In genomic region chr11:70020731-70021263, GRCm38 (mm10) we compare ENCODE assay signal across 8 mouse cellular contexts. TPM values are rescaled to one million over a fixed set of nuclear protein-coding genes. Genes with fewer than 3 reads are reported as not detected.
A peak's percentile ranks its signal among the peaks of the same experiment; 100 is the strongest.
DNase-seq lines count a peak whose midpoint lies in the region; ATAC-seq lines count a peak whose summit lies in the region.

No protein-coding gene starts in this region.

- no peaks in the 10 kb centered on the region for H3K36me3 ChIP-seq in hindbrain, embryonic 11.5 days (ENCODE audit: control insufficient read depth, insufficient read depth, low read length)

- no peaks in the 10 kb centered on the region for H3K9me3 ChIP-seq in hindbrain, embryonic 11.5 days (ENCODE audit: control insufficient read depth, low read length)

- peak overlapping the region; percentile 51 for H3K4me3 ChIP-seq in hindbrain, embryonic 11.5 days (ENCODE audit: low read depth, low read length)

- DNase-seq in NIH3T3 (ENCODE audit: low read depth), result peak; percentile 90
- peak; percentile 90 for DNase-seq in cerebellum, adult 9-10 months
- DNase-seq in hindbrain, embryonic 11.5 days (ENCODE audit: low spot score), result peak; percentile 88
- DNase-seq in layer of hippocampus, postnatal 14 days (ENCODE audit: low spot score in 2 of 2), result peak; percentile 67 to 87
- DNase-seq in lung, postnatal 10 days, result peak; percentile 88
- peak; percentile 58 for DNase-seq in ovary, postnatal 14 days (ENCODE audit: low spot score)
- DNase-seq in thymus, postnatal 0 days (ENCODE audit: low spot score), result peak; percentile 83

- H3K27me3 ChIP-seq in hindbrain, embryonic 11.5 days (ENCODE audit: control insufficient read depth, insufficient read depth, low read length), result no peaks in the 10 kb centered on the region

- H3K4me1 ChIP-seq in hindbrain, embryonic 11.5 days (replicated peaks; ENCODE audit: control insufficient read depth, insufficient read depth, low read length), result peaks cover 19% of the 10 kb centered on the region

- H3K27ac ChIP-seq in hindbrain, embryonic 11.5 days (ENCODE audit: low read depth, low read length), result peak overlapping the region; percentile 85

- H3K4me2 ChIP-seq in hindbrain, embryonic 11.5 days (replicated peaks; ENCODE audit: low read depth, low read length), result peak overlapping the region; percentile 82

- 1% methylated on average over 8 of the region's 8 CpGs for WGBS in hindbrain, embryonic 11.5 days

- peak overlapping the region; percentile 44; the same call in 1 of the 2 replicates for H3K9ac ChIP-seq in hindbrain, embryonic 11.5 days (ENCODE audit: low read depth, low read length)

- peak; percentile 59 for ATAC-seq in frontal cortex, adult (ENCODE audit: low TSS enrichment)
- peak; percentile 83 for ATAC-seq in hindbrain, embryonic 11.5 days (ENCODE audit: low FRiP score)

RNA-seq across cellular contexts. Expression of gene Dlg4, which starts 4.1 kb away (rescaled TPM):
- 13.2 and 18.7 TPM in 2 replicates for polyA plus RNA-seq in hindbrain, embryonic 11.5 days (2014; fragmentation: Nextera tagmentation; extraction: Ambion mirVana)
- 100 to 1,000 TPM; 845 to 900 TPM for total RNA-seq in layer of hippocampus, postnatal 14 days (2021)
- polyA plus RNA-seq in thymus, postnatal 0 days (2015; fragmentation: Nextera tagmentation; extraction: Ambion mirVana), result 3.8 and 6.6 TPM in 2 replicates

RNA-seq across cellular contexts. Expression of gene Acadvl, which starts 5.6 kb away (rescaled TPM):
- 45.1 and 52.1 TPM in 2 replicates for polyA plus RNA-seq in hindbrain, embryonic 11.5 days (2014; fragmentation: Nextera tagmentation; extraction: Ambion mirVana)
- total RNA-seq in layer of hippocampus, postnatal 14 days (2021), result 10 to 100 TPM; 62.3 to 69.2 TPM
- polyA plus RNA-seq in thymus, postnatal 0 days (2015; fragmentation: Nextera tagmentation; extraction: Ambion mirVana), result 105 and 107 TPM in 2 replicates

RNA-seq across cellular contexts. Expression of gene Dvl2, which starts 20.4 kb away (rescaled TPM):
- 24.6 and 27.2 TPM in 2 replicates for polyA plus RNA-seq in hindbrain, embryonic 11.5 days (2014; fragmentation: Nextera tagmentation; extraction: Ambion mirVana)
- total RNA-seq in layer of hippocampus, postnatal 14 days (2021), result 10 to 100 TPM; 29.3 to 29.7 TPM
- polyA plus RNA-seq in thymus, postnatal 0 days (2015; fragmentation: Nextera tagmentation; extraction: Ambion mirVana), result 20.6 and 21.0 TPM in 2 replicates

RNA-seq across cellular contexts. Expression of gene Phf23, which starts 25.2 kb away (rescaled TPM):
- 56.7 and 57.5 TPM in 2 replicates for polyA plus RNA-seq in hindbrain, embryonic 11.5 days (2014; fragmentation: Nextera tagmentation; extraction: Ambion mirVana)
- total RNA-seq in layer of hippocampus, postnatal 14 days (2021), result 10 to 100 TPM; 38.0 to 40.0 TPM
- polyA plus RNA-seq in thymus, postnatal 0 days (2015; fragmentation: Nextera tagmentation; extraction: Ambion mirVana), result 52.2 and 61.3 TPM in 2 replicates

RNA-seq across cellular contexts. Expression of gene Gabarap, which starts 29.9 kb away (rescaled TPM):
- polyA plus RNA-seq in hindbrain, embryonic 11.5 days (2014; fragmentation: Nextera tagmentation; extraction: Ambion mirVana), result 621 and 643 TPM in 2 replicates
- 100 to 1,000 TPM; 221 to 251 TPM for total RNA-seq in layer of hippocampus, postnatal 14 days (2021)
- 400 and 425 TPM in 2 replicates for polyA plus RNA-seq in thymus, postnatal 0 days (2015; fragmentation: Nextera tagmentation; extraction: Ambion mirVana)

Comparison
In these comparisons a context has a peak if more than half of its experiments do, and no peak if none do; other contexts are left out.
1. Peak in every context shown above with its lines: DNase-seq, ATAC-seq, H3K4me3 ChIP-seq and H3K27ac ChIP-seq.